9 mouse cellular contexts compared by ENCODE assay signal in the genomic region with DNA sequence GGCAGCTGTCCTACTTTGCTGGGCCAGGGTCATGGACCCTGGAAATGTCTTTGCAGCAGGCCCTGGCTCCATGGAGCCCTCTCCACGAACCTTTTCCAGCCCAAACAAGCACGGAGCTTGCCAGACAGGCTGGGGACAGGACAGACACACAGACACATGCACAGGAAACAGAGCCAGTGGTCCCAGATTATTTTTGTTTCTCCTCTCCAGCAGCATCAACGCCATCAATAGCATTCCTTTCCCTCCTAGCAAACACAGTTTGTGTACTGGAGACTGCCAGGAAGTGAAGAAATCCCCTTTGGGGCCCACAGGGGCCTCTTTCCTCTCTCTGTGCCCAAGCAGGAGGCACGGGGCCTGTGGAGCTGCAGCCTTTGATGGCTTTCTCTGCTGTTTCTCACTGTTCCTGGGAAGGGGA.
DNase-seq lines count a peak whose midpoint lies in the region; ATAC-seq and TF ChIP-seq lines count a peak whose summit lies in the region.
"Had no signal": no experiment of that assay in that cellular context is flagged by ENCODE, and none has a peak within 500 bp of the region (broad histone marks: within the 10 kb centered on the region; RNA-seq: fewer than 3 reads in every experiment).

No protein-coding gene starts in this region.

- peaks cover 5% of the 10 kb centered on the region; the same call in 1 of the 2 replicates for H3K4me1 ChIP-seq in cerebellum, adult 2 months (ENCODE audit: control insufficient read depth, insufficient read depth, low read length)
- H3K4me1 ChIP-seq in CH12.LX (ENCODE audit: control insufficient read depth in 1 of 2, insufficient read depth in 2 of 2) = peaks cover 5 to 18% of the 10 kb centered on the region in 2 experiments
- H3K4me1 ChIP-seq in hindbrain, embryonic 11.5 days (replicated peaks; ENCODE audit: control insufficient read depth, insufficient read depth, low read length) = no peaks in the 10 kb centered on the region

- peak overlapping the region; percentile 28; the same call in 1 of the 2 replicates for H3K27ac ChIP-seq in cerebellum, adult 2 months (ENCODE audit: insufficient read depth, low read length)
- H3K27ac ChIP-seq in CH12.LX (ENCODE audit: insufficient read depth, low read depth) = no peak overlapping the region
- peak overlapping the region; percentile 73 for H3K27ac ChIP-seq in gastrocnemius, adult 2 months
- no peak overlapping the region for H3K27ac ChIP-seq in hindbrain, embryonic 11.5 days (ENCODE audit: low read depth, low read length)

- intact Hi-C loops in gastrocnemius, adult 2 months (cut with DNase I) = no loop called here

- H3K27me3 ChIP-seq in cerebellum, adult 2 months (ENCODE audit: control insufficient read depth, insufficient read depth, low read length) = no peaks in the 10 kb centered on the region
- no peaks in the 10 kb centered on the region for H3K27me3 ChIP-seq in CH12.LX (replicated peaks)
- no peaks in the 10 kb centered on the region for H3K27me3 ChIP-seq in hindbrain, embryonic 11.5 days (ENCODE audit: control insufficient read depth, insufficient read depth, low read length)

- TF ChIP-seq RAD21 in CH12.LX (IDR thresholded peaks at IDR 0.05; ENCODE audit: low read depth, low read length) = no peak

- no peaks in the 10 kb centered on the region for H3K9me3 ChIP-seq in CH12.LX (replicated peaks; ENCODE audit: low read length)
- H3K9me3 ChIP-seq in hindbrain, embryonic 11.5 days (ENCODE audit: control insufficient read depth, low read length) = no peaks in the 10 kb centered on the region

- ATAC-seq in hindbrain, embryonic 11.5 days (ENCODE audit: low FRiP score) = no peak

- peaks cover 0 to 2% of the 10 kb centered on the region in 2 experiments for H3K36me3 ChIP-seq in CH12.LX (replicated peaks in 1 of 2; ENCODE audit: control insufficient read depth in 1 of 2, insufficient read depth in 1 of 2, low read length in 1 of 2)
- no peaks in the 10 kb centered on the region for H3K36me3 ChIP-seq in hindbrain, embryonic 11.5 days (ENCODE audit: control insufficient read depth, insufficient read depth, low read length)

- H3K4me2 ChIP-seq in CH12.LX (ENCODE audit: insufficient read depth, low read depth, poor library complexity, severe bottlenecking) = no peak overlapping the region
- H3K4me2 ChIP-seq in hindbrain, embryonic 11.5 days (replicated peaks; ENCODE audit: low read depth, low read length) = no peak overlapping the region

- TF ChIP-seq EP300 in CH12.LX (IDR thresholded peaks at IDR 0.05; ENCODE audit: low read length) = no peak

- dilution Hi-C loops in CH12.LX (cut with MboI; ENCODE audit: extremely low pct_ligation_motif_present, extremely low pct_unique_long_range_greater_than_20kb, low sequenced_read_pairs) = no loop called here

- DNase-seq in cerebellum, adult 2 months = peak; percentile 10 to 19
- no peak for DNase-seq in cerebellum, postnatal 4 days (ENCODE audit: low spot score in 2 of 2)
- DNase-seq in CH12.LX (ENCODE audit: extremely low read depth) = peak; percentile 14
- DNase-seq in gastrocnemius, adult 2 months = peak; percentile 73
- DNase-seq in hindbrain, embryonic 11.5 days (ENCODE audit: low spot score) = peak; percentile 16
- DNase-seq in lung, postnatal 36 days = peak; percentile 51
- no peak for DNase-seq in spleen, postnatal 14 days (ENCODE audit: low spot score in 2 of 2)
- no peak for DNase-seq in testis, postnatal 14 days (ENCODE audit: low spot score)

- in situ Hi-C loops in CH12.LX (cut with MboI; ENCODE audit: low pct_ligation_motif_present, low pct_unique_long_range_greater_than_20kb, low sequenced_read_pairs) = no loop called here

- H3K79me2 ChIP-seq in CH12.LX (replicated peaks; ENCODE audit: control insufficient read depth, extremely low read depth, insufficient read depth, poor library complexity, severe bottlenecking) = no peaks in the 10 kb centered on the region

- H3K9ac ChIP-seq in CH12.LX (ENCODE audit: insufficient read depth, low read depth) = no peak overlapping the region
- H3K9ac ChIP-seq in hindbrain, embryonic 11.5 days (ENCODE audit: low read depth, low read length) = no peak overlapping the region

- TF ChIP-seq POLR2A in cerebellum, adult 2 months (IDR thresholded peaks at IDR 0.05; ENCODE audit: borderline replicate concordance, insufficient read depth, low read length) = no peak
- no peak for TF ChIP-seq POLR2A in CH12.LX (IDR thresholded peaks at IDR 0.05; ENCODE audit: low read depth, low read length)

- H3K4me3 ChIP-seq in cerebellum, adult 2 months (replicated peaks; ENCODE audit: insufficient read depth, low read depth, low read length) = no peak overlapping the region
- H3K4me3 ChIP-seq in CH12.LX (replicated peaks in 1 of 3; ENCODE audit: low read depth in 2 of 3, low read length in 2 of 3, poor library complexity in 1 of 3) = no peak overlapping the region
- H3K4me3 ChIP-seq in gastrocnemius, adult 2 months = no peak overlapping the region
- H3K4me3 ChIP-seq in hindbrain, embryonic 11.5 days (ENCODE audit: low read depth, low read length) = no peak overlapping the region
- H3K4me3 ChIP-seq: myocyte had no signal

- no peak for TF ChIP-seq CTCF in cerebellum, adult 2 months (IDR thresholded peaks at IDR 0.05; ENCODE audit: borderline replicate concordance, insufficient read depth, low read depth, low read length)
- no peak for TF ChIP-seq CTCF in CH12.LX (conservative IDR thresholded peaks at IDR 0.05 in 1 of 2, IDR thresholded peaks at IDR 0.05 in 1 of 2; ENCODE audit: low read depth in 2 of 2, low read length in 2 of 2)
- no peak for TF ChIP-seq CTCF in gastrocnemius, adult 2 months (IDR thresholded peaks at IDR 0.05)

- 26% methylated on average over 4 of the region's 4 CpGs for WGBS in cerebellum, adult 2 months
- 18% methylated on average over 3 of the region's 4 CpGs for WGBS in hindbrain, embryonic 11.5 days

TF ChIP-seq in CH12.LX, 34 proteins besides CTCF, POLR2A, EP300 and RAD21:
- TF ChIP-seq ELF1 (IDR thresholded peaks at IDR 0.05; ENCODE audit: low read depth, low read length) (no peak), CHD1 (IDR thresholded peaks at IDR 0.05; ENCODE audit: low read depth, low read length) (no peak), SMC3 (IDR thresholded peaks at IDR 0.05; ENCODE audit: low read depth, low read length) (no peak), PAX5 (IDR thresholded peaks at IDR 0.05; ENCODE audit: low read length) (no peak), RCOR1 (conservative IDR thresholded peaks at IDR 0.05; ENCODE audit: low read depth, low read length) (no peak), MEF2A (IDR thresholded peaks at IDR 0.05; ENCODE audit: borderline replicate concordance, low read depth, low read length) (no peak), ZC3H11A (IDR thresholded peaks at IDR 0.05; ENCODE audit: low read depth, low read length) (no peak), UBTF (IDR thresholded peaks at IDR 0.05; ENCODE audit: low read depth, low read length) (no peak), MAFK (IDR thresholded peaks at IDR 0.05; ENCODE audit: insufficient replicate concordance, low read length) (no peak), NELFE (IDR thresholded peaks at IDR 0.05; ENCODE audit: low read depth, low read length) (no peak), MAZ (IDR thresholded peaks at IDR 0.05; ENCODE audit: low read depth, low read length) (no peak), KAT2A (IDR thresholded peaks at IDR 0.05; ENCODE audit: insufficient replicate concordance, low read length) (no peak)

Comparison
In these comparisons a context has a peak if more than half of its experiments do, and no peak if none do; other contexts are left out.
1. DNase-seq: peak in cerebellum, adult 2 months (2 of 2), CH12.LX (single experiment), gastrocnemius, adult 2 months (single experiment), hindbrain, embryonic 11.5 days (single experiment) and lung, postnatal 36 days (single experiment); none in cerebellum, postnatal 4 days (0 of 2), spleen, postnatal 14 days (0 of 2) and testis, postnatal 14 days (single experiment).
2. H3K27ac ChIP-seq: peak in cerebellum, adult 2 months (single experiment) and gastrocnemius, adult 2 months (single experiment); none in CH12.LX (single experiment) and hindbrain, embryonic 11.5 days (single experiment).